Mouse (Mus musculus): ENCODE measurements around the gene Pfkm. TPM values are rescaled to one million over a fixed set of nuclear protein-coding genes. Genes with fewer than 3 reads are reported as not detected.

Gene Pfkm
- polyA plus RNA-seq (2017; shearing (Covaris generic)), result 13.4 TPM

GRCm38 (mm10) chr15:98092372-98093120, at the start of gene Pfkm:
Gene Pfkm (plus strand): TSS chr15:98092589.

DNA sequence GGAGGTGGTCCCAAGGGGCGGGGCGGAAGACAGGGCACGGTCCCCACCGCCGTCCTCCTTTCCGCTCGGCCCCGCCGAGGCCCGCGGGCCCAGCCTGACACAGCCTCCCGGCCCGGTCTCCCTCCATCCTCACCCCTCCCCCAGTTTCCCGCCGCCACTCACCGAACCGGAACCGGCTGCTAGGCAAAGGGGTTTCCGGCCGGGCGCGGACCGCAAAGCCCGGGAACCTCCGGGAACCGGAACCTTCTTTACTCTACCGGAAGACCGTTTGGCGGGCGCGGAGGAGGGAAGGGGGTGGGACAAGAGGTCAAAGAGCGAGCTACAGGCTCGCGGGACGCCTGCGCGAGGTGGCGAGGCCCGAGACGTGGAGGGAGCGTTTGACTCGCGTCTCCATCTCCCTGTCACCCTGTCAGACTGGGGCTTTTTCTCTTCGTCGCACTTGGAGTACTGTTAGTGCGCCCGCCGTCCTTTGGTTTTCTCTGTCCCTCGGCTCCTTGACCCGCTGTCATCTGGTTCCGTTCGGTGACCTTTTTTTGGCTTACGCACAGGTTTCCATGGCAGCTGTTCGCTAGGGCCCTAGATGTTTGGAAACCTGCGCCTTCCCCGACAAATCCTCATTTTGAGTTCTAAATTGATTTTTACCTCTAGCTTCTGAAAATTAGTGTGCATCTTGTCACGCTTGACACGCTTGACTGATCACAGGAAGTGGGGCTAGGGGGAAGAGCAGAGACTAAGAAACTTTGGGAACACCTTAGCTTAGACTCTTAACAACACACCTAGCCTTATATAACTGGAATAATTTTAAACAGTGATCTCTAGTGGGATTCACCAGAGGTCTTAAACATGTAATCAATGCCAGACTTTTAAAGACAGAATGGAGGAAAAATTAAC, 977 bp downstream of the Pfkm start, which contains the start of gene Senp1:
Gene Senp1 (minus strand): TSS at position 624 of the 891 bp plus-strand sequence.

GRCm38 (mm10) chr15:98165525-98165924, 73.1 kb downstream of the Pfkm start, which contains the start of gene Asb8:
Gene Asb8 (minus strand): TSS chr15:98165625.

GRCm38 (mm10) chr15:98166963-98167644, 74.7 kb downstream of the Pfkm start, which contains the start of gene Ccdc184:
Gene Ccdc184 (plus strand): TSS chr15:98167158.

Other genes with a start within 250 kb of the Pfkm start
- gene Hdac7, start 248.1 kb upstream of the Pfkm start, polyA plus RNA-seq (2017; shearing (Covaris generic)), result 74.9 TPM
- 1.6 TPM for gene Vdr, start 182.0 kb upstream of the Pfkm start, polyA plus RNA-seq (2017; shearing (Covaris generic))
- gene Tmem106c, start 128.4 kb upstream of the Pfkm start, polyA plus RNA-seq (2017; shearing (Covaris generic)), result 24.2 TPM
- not detected for gene Col2a1, start 87.9 kb upstream of the Pfkm start, polyA plus RNA-seq (2017; shearing (Covaris generic))
- 57.4 TPM for gene Senp1, start 1.2 kb downstream of the Pfkm start, polyA plus RNA-seq (2017; shearing (Covaris generic))
- gene Asb8, start 73.0 kb downstream of the Pfkm start, polyA plus RNA-seq (2017; shearing (Covaris generic)), result 47.8 TPM
- gene Ccdc184, start 74.6 kb downstream of the Pfkm start, polyA plus RNA-seq (2017; shearing (Covaris generic)), result 0.21 TPM
- not detected for gene Olfr288, start 103.0 kb downstream of the Pfkm start, polyA plus RNA-seq (2017; shearing (Covaris generic))
- not detected for gene Gm44579, start 128.4 kb downstream of the Pfkm start, polyA plus RNA-seq (2017; shearing (Covaris generic))
- gene Olfr287, start 128.5 kb downstream of the Pfkm start, polyA plus RNA-seq (2017; shearing (Covaris generic)), result not detected
- gene Olfr286, start 141.9 kb downstream of the Pfkm start, polyA plus RNA-seq (2017; shearing (Covaris generic)), result not detected
- gene H1fnt, start 164.7 kb downstream of the Pfkm start, polyA plus RNA-seq (2017; shearing (Covaris generic)), result not detected
- gene Zfp641, start 203.6 kb downstream of the Pfkm start, polyA plus RNA-seq (2017; shearing (Covaris generic)), result not detected
- gene Olfr285, start 224.8 kb downstream of the Pfkm start, polyA plus RNA-seq (2017; shearing (Covaris generic)), result not detected
- not detected for gene Olfr284, start 248.4 kb downstream of the Pfkm start, polyA plus RNA-seq (2017; shearing (Covaris generic))

Measured in activated CD4-positive, CD25-positive, alpha-beta regulatory T cell, adult 9 weeks (primary cell).